Mouse (Mus musculus): ENCODE results near the gene Cstf1. TPM values are rescaled to one million over a fixed set of nuclear protein-coding genes. Genes with fewer than 3 reads are reported as not detected.

The Cstf1 gene
- total RNA-seq, 2 experiments from 2014 or later, result 16.6 to 19.3 TPM

DNA sequence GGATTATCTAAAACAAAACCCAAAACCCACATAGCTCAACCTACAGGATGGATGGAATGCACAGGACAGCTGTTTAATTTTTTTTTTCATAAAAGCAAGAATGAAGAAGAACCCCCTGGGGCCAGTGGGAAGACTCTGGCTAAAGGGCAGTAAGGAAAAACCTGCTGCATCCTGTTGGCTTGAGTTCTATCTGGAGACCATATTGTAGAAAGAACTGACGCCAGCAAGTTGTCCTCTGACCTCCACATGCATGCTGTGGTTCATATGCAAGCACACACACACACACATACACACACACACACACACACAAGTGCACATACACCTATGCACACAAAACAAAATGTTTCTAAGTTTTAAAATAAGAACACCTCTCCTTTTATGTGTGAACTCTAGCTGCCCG is 40.2 kb downstream of the Cstf1 start:
- intact Hi-C loops (cut with DNase I), result no loop called here
- no peak for DNase-seq

DNA sequence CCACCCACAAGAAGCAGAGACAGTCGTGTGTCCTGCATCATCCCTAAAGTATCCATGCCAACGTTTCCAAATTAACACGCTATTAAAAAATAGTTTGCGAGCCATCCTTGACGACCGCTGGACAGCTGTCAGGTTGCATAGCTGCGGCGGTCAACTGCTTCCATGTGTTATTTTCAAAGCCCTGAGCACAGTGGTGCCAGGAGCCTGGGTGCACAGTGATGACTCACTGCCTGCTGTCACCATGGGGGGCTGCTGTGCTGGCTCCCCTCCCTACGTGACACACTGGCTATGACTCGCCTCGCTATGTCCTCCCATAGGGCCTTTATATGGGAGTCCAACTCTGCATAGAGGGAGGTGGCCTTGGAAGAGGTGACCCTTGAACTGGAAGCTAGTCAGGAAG is 40.6 kb downstream of the Cstf1 start:
- no peak for DNase-seq
- intact Hi-C loops (cut with DNase I), result no loop called here

DNA sequence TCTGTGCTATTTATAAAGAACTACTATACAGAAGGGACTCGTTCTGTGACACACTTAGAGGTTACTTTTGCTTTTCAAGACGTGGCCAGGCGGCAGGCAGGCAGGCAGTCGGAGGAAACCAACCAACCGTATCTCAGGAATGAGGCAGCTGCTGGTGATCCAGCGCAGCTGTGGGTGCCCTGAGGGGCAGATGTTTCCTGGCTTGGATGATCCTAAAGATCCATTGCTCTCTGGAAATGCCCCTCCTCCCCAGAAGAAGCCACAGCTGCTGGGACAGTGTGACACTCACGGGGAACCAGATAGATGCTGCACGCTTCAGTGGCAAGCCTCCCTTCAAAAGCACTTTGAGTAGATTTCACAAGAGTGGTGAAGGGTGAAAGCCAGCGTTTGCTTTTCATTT is 42.0 kb downstream of the Cstf1 start:
- intact Hi-C loops (cut with DNase I), result no loop called here
- no peak for DNase-seq

DNA sequence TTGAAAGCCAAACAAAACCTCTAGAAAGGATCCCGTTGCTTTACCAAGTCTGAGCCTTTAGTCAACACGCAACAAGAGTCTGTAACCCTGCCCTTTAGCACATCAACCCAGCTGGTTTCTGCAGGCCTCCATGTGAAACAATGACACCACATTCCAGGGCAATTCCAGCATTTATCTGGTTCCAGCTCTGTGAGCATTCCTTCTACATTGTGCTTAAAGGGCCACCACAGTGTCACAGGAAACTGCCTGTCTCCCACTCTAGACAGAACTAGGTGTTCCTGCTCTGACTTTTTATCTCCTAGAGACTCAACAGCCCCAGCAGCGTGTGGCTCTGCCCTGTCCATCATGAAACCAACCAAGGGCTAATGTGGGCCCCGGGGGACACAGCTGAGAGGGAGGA is 42.8 kb downstream of the Cstf1 start:
- intact Hi-C loops (cut with DNase I), result no loop called here
- no peak for DNase-seq

DNA sequence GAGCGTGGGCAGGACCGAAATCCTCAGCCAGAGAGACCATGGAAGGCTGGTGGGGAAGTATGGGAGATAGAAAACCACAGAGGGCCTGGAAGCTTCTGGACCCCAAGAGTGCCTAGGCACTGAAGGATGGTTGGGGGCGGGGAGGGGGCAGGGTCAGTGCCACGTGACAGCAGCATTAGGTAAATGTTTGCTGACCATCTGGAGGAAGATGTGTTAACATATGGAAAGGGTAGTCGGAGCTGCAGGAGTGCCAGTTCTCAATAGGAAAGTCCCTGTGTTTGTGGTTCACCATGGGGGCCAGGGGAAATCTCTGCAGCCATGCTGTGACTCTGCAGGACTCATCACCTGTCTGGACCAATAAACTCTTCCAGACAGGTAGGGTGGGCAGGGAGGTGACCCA is 43.4 kb downstream of the Cstf1 start:
- intact Hi-C loops (cut with DNase I), result no loop called here
- no peak for DNase-seq

DNA sequence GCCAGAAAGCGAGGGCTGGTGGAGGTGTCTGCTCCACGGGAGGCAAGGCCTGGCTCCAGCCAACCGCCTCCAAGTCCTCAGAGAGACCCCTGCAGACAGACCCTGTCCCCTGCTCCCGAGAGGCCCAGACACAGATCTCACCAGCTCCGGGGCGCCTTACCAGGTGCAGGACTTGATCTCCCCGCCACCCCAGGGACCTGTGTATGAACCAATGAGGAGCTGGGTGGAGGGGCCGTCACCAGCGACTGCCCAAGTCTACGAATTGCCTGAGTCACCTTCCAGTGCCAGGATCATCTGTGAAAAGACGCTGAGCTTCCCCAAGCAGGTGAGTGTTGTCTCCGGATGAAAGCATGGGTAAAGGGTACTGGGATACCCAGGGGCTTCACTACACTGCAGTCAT is 45.7 kb downstream of the Cstf1 start:
- intact Hi-C loops (cut with DNase I), result no loop called here
- no peak for DNase-seq

DNA sequence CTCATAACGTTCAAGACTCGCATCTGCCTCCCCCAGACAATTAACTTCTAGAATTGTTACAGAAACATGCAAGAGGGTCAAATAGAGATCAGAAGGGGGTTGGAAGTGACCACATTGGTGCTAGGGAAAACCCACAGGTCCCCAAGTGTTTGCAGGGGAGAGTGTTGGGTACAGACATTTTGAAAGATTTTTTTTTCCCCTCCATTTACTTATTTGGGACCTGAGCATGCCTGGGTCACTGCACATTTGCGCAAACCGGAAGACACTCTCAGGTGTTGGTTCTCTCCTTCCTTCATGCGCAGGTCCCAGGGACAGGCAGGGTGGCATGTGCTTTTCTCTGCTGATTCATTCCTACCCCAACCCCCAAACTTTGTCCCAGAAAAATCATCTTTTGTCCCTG is 46.4 kb downstream of the Cstf1 start:
- intact Hi-C loops (cut with DNase I), result no loop called here
- no peak for DNase-seq

DNA sequence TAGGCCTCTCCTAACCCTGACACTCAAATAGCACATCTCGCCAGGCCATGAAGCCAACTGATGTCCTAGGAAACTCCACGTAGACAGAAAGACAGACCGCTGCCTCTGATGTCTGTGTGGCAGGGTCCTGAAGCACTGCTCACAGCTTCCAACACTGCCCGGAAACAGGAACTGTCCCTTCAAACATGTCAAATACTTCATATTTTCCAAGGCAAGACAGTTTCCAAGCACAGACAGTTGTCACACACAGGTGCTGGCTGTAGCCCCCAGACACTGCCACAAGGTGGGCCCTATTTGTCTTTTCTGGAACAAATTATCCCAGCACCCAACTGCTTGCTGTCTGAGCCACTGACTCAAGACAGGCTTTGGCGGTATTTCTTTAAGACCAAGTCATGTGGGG is 47.7 kb downstream of the Cstf1 start:
- DNase-seq, result no peak
- intact Hi-C loops (cut with DNase I), result no loop called here

DNA sequence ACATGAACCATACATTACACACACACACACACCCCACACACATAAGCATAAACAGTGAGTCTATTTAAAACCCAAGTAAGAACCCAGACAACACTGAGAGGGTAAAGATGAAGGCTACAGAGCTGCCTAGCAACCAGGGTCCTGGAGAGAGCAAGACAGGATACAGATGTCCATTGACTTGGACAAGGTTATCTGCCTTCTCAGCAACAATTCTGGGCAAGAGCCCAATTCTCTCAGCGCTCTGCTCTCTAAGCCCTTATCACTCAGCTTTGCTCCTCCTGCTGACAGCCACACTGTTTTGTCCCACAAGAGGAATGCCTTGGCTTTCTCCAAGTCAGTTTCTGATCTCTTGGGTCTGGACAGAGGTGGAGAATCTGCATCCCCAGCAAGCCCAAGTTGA is 60.1 kb downstream of the Cstf1 start:
- intact Hi-C loops (cut with DNase I), result no loop called here
- DNase-seq, result no peak

Other genes with a start within 250 kb of the Cstf1 start
- not detected for gene Mc3r, start 122.2 kb upstream of the Cstf1 start, total RNA-seq (2021)
- 1 to 10 TPM; 3.9 to 4.6 TPM for gene Fam210b, start 25.1 kb upstream of the Cstf1 start, total RNA-seq (2021)
- gene Aurka, start 146 bp upstream of the Cstf1 start, total RNA-seq (2021), result 1 to 10 TPM; 4.1 to 6.6 TPM
- gene Cass4, start 23.1 kb downstream of the Cstf1 start, total RNA-seq (2021), result under 1 TPM; 0.25 to 0.33 TPM
- 10 to 100 TPM; 27.0 to 27.6 TPM for gene Rtf2, start 69.9 kb downstream of the Cstf1 start, total RNA-seq (2021)
- gene Gcnt7, start 87.9 kb downstream of the Cstf1 start, total RNA-seq (2021), result not detected
- gene Fam209, start 101.8 kb downstream of the Cstf1 start, total RNA-seq (2021), result under 1 TPM in 1 of 2 experiments, not detected in 1; 0.52 TPM
- not detected for gene Tfap2c, start 178.9 kb downstream of the Cstf1 start, total RNA-seq (2021)

Data from gastrocnemius, postnatal 36 days (tissue).